Mouse (Mus musculus) heart, postnatal 14 days (tissue): ENCODE data around the gene Gcnt1. TPM values are rescaled to one million over a fixed set of nuclear protein-coding genes. Genes with fewer than 3 reads are reported as not detected.
A peak's percentile ranks its signal among the peaks of the same experiment; 100 is the strongest.

ENCODE experiments used
- DNase-seq, 2 experiments: peaks; one replicate each; pipeline ENCODE4 v3.0.0; 2021 to 2022
- intact Hi-C: fragments of 180-260 bp; cut with DNase I; formaldehyde crosslinking; loops from one replicate; pipeline ENCODE4 v1.15.1; 2025
- total RNA-seq, 2 experiments: library from RNA; stranded (reverse); gene quantifications; 2 replicates each; pipeline ENCODE4 v1.2.3; 2021

The Gcnt1 gene
- total RNA-seq, 2 experiments from 2014 or later = 14.2 to 14.4 TPM

DNA sequence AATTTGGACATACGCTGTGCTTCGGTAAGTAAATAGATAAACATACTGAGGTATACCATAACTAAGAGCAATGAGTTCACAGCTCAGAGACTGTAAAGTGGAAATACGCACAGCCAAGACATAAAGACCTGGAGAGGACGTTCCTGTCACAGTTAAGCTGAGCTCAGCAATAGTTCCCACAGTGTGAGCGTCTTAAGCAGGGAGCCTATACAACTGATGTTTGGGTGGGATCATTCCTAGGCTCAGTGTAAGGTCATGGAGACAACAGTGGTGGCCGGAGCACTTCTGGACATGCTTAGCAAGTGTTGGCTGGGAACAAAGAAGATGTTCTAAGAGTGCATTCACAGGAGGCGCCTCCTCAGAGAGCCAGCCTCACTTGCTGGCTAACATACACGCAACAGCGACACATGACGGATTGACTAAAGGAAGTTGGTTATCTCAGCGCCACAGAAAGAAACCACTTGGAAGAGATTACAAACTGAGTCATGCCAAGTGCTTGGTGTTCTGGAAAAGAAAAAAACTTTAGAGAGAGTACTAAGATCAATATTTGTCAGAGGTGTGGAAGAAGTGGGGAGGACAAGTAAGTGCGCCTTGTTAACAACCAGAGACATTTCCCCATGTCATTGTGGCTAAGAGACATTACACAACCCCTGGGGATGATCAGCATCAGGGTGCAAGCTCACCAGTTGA, 37.9 kb downstream of the Gcnt1 start:
- intact Hi-C loops = no loop called here
- DNase-seq = no peak

DNA sequence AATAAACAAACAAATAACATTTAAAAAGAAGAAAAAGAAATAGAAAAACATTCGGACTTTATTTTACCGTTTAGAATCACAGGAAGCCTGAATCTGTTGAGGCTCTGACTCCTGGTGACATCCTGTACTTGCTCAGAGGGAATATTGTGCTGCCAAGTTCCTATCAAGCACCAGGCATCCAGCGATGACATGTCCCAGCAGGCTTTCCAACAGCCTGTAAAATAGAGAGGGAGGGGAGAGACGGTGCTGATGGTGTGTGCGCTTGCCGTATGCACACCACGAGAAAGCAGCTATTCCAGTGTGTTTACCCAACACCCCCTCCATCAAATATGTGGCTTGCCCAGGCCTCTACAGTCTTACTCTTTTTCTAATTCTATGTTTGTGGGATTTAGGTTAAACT, 39.6 kb downstream of the Gcnt1 start:
- DNase-seq = peak; percentile 26 to 60
- intact Hi-C loops = no loop called here

DNA sequence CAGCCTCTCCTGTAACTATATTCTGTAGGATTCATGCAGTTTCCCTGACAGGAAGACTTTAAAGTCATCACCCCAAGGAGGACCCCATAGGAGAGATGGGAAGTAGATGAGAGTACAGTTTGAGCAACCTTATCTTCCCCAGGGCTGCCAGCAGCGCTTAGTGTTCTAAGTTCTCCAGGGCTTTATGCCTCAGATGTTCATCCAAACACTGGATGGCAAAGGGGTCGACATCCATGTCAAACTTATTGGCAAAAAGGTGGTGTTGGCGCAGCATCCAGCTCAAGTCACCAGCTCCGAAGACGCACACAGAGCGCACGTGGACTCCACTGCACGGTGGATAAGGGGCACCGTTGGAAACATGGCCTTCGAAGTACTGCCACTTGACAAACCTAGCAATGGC, 43.7 kb downstream of the Gcnt1 start:
- intact Hi-C loops = no loop called here
- no peak for DNase-seq

DNA sequence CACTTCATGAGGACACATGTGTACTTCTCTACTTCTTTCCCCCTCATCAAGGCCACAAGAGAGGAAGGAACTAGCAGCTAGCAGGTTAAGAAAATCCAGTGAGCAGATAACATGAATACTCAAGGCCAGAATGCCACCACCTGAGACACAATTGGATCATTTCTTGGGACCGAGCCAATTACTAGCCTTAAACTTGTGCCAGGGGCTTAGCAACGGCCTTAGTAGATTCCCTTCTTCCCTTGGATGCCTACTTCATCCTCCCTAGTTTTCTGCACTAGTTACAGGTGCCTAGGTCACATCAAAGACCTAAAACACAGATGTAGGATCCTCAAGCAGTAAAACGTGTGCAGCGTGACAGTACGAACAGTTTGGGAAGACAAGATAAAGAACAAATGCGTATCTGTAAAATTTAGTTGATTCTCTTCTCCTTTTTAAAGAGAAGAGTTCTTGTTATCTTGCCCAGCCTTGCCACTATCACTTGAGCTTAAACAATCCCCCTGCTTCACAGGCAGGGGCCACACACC, 44.7 kb downstream of the Gcnt1 start:
- no peak for DNase-seq
- intact Hi-C loops = no loop called here

DNA sequence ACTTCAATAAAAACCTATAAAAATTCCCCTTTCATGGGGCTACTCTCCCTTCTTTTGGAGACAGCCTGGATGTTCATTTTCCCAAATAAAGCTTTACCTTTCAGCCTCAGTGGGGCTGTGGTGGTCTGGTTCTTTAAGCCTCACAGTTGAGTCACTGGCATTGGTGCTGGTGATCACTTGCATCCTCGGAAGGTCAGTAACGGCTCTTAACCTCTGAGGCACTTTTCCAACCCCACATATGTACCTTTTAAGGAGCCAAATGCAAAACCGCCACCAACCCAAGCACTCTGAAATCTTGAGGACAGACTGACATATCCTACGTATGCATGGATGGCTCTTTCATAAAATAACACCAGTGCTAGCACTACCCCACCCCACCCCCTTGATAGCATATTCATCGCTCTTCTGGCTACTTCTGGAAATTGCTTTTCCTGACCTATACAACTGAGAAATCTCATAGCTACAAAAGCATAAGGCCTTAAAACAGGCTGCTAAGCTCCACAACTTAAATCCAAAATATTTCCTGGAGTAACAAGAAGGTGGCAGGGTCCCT, 48.9 kb downstream of the Gcnt1 start:
- intact Hi-C loops = no loop called here
- DNase-seq = no peak

DNA sequence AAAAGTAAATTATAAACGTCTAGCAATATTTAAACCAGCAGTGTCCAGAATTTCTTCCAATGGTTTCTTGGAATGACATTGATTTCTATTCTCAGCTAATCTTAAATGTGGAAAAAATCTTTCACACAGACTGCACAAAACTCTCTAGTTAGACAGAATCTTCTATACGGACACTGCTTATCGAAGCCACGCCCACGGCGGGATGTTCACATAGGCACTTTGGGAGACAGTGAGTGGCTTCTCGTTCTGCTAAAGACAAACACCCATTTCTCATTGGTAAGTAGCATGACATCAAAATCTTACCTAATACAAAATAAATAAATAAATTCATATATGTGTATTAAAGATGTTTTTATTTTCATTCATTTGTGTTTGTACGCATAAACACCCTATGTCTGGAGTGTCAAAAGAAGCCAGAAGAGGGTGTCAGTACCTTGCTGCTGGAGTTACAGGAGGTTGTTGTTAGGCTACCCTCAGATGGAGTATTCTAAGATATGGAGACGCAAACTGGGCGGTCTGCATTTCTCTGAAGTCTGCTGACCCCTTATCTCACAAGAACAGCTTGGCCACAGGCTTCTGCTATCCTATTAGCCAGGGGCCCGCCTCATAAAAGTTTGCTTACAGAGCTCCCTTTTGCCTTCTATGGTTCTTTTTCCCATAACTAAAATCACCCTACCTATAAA, 49.5 kb downstream of the Gcnt1 start:
- DNase-seq = no peak
- intact Hi-C loops = no loop called here

DNA sequence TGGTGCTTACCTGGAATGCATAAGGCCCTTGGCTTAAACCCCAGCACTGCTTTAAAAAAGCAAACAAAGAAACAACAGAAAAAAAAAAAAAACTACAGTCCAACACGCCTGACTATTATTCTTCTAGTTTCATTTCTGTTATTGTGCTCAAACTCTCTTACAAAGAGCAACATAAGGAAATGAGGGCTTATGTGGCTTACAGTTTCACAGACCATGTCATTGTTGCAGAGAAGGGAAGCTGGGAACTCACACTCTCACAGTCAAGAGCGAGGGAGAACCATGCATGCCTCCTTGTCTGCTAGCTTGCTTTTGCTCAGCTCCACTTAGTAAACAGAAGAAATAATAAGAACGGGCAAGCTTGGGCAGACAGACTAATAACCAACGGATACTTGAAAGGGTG, 52.9 kb downstream of the Gcnt1 start:
- intact Hi-C loops = no loop called here
- DNase-seq = no peak

DNA sequence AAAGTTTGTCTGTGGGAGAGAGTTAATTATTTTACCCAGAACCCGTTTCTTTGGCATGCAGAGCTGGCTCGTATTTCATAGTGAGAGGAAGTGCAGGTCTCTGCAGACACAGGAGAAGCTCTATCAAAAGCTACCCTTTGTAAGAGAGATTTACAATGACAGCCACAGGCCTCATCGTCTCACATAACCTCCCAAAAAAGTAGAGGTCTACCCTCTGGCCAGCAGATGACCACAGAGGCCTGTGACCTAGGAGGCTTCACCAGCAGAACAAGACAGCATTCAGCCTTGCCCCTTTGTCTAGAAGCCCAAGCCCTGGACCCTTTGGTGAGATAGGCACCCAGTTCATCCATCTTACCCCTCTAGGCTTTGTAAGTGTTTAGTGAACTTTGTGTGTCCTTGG, 53.9 kb downstream of the Gcnt1 start:
- no peak for DNase-seq
- intact Hi-C loops = no loop called here

DNA sequence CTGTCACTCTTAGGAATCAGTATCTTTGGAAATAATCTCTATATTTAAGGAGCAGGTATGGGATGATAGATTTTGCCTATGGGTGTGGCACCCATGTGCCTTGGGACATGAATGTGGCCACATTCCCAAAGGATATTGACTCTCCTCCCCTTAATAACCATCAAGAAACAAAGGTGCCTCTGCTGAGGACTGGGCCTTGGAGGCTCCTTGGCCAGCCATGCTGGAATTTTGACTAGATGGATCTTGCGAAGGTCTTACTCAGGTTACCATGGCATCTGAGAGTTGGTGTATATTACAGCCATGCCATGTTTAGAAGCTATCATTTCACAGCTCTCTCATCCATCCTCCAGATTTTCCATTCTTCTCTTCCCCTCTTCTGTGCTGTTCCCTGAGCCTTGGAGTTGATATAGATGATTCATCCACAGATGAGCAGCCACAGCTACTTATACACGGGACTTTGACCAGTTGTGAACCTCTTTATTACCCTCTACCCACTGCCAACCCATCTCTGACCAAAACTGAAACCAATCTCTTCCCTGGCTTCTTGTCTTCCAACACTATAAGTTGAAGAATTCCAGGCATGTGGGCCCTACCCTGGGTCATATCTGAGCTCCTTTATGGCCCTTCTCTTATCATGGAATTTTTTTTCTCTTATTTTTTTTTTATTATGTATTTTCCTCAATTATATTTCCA, 56.2 kb downstream of the Gcnt1 start:
- intact Hi-C loops = no loop called here
- no peak for DNase-seq

DNA sequence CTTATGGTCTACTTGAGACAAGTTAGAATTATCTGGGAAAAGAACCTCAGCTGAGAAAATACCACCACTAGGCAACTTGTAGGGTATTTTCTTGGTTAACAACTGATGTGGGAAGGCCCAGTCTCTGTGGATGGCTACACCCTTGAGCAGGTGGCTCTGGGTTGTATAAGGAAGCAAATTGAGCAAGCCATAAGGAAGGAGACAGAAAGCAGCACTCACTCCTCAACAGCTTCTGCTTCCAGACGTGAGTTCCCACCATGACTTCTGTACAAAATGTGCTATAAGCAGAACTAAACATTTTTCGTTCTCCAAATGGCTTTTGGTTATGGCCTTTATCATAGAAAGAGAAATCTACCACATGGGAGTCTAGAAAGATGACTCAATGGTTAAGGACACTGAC, 58.2 kb downstream of the Gcnt1 start:
- no peak for DNase-seq
- intact Hi-C loops = no loop called here

DNA sequence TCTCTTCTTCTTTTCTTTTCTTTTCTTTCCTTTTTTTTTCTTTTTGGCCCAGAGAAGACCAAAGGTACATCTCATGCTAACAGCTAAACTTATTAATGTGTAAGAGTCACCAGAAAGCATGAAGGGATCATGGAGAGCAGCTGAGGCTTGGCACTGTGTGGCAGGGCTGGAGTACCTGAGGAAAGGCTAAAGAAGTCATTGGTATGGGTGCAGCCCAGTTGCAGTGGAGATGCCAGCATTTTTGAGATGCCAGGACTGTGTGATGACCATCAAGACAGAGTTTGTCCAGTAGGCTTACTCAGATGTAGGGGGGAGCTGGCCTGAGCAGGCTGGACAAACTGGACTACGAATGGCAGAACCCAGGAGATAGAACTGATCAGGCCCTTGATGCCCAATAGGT, 58.9 kb downstream of the Gcnt1 start:
- intact Hi-C loops = no loop called here
- no peak for DNase-seq

DNA sequence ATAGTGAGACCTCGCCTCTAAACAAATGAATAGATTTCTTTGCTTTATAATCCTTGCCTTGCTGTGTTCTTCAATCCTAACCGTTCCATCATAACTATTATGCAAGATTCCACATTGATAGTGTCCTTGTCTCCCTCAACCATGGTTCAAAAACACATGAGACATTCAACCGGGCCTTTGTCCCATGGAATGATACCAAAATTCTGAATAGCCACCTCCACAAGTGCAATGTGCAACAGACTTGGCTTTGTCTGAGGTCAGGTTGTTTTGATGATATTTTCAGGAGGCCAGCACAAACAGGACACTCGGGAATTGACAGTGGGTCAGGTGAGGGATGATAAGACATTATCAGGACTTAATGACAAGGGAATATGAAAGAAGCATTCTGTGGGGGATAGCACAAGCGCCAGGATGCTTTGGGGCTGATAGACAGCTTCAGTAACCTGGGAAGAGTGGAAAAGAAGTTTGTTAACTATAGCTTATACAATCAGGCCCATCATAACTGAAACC, 59.9 kb downstream of the Gcnt1 start:
- intact Hi-C loops = no loop called here
- no peak for DNase-seq

DNA sequence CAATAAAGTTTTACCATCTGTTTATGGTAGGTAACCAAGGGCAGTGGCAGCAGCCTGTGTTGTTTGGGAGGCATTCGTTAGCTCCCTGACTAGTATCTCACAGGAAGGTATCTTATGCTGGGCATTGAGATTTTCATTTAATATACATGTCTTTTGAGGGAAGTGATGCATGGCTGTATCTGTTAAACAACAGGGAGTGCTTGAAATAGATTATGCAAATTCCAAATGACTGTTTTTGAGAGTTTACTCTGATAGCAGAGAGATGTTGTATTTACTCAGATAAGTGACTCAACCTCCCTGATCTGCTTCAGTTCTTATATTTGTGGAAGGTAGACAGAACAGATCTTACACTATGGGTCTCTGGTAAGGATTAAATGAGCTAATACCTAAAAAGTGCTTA, 61.1 kb downstream of the Gcnt1 start:
- intact Hi-C loops = no loop called here
- DNase-seq = no peak

DNA sequence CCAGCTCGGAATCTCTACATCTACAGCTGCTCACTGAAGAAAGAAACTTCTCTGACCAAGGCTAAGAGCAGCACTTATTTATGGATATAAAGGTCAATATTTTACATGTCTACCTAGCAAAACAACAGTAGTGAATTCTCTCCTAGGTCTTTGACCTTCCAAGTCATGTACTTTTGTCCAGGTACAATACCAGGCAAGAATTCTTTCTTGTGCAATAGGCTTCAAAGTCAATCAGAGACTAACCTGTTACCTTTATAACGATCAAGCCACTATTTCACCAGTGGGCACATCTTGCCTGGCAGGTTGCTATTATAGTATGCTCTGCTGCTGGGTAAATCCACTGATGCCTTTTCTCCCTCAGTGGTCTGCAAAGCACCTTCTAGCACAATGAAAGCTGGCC, 61.6 kb downstream of the Gcnt1 start:
- intact Hi-C loops = no loop called here
- no peak for DNase-seq

DNA sequence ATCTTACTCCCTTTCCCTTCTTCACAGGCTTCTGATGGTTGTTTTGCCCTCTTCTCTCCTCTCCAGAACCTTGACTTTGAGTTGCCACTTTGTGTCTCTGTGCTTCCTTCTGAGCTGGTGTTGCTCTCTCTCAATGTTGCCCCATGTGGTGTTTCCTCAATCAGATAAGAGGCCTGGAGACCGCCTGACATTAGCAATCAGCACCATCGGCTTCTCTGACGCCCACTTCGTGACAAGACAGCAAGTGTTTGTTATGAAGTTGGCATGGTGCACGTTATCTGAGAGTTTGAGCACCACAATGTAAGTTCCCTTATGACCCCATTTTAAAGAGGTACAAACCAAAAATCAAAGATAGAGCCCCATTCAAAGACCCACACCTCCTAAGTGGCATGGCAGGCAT, 76.6 kb downstream of the Gcnt1 start:
- intact Hi-C loops = no loop called here
- no peak for DNase-seq

DNA sequence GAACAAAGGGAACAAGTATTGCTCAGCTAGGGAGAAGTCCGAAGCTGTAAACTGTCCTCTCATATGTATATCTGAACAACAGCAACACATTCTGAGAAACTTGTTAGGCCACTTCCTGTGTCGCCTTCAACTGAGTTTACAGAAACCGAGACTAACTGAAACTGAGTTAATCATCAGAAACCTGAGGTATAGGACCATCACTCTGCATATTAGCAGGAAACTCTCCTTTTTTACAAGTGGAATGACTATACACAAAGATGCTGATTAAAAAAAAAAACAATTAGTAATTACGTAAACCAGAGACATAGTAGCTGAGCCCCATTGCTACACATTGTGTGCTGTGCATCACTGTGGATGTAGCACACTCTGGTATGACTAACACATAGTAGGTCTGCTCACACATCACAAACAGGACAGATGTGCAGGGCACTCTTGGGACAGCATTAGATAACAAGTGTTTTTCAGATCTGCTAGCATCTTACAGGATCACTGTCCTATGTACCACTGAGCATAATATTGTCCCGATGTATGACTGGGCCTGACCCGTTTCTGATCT, 77.4 kb downstream of the Gcnt1 start:
- intact Hi-C loops = no loop called here
- no peak for DNase-seq

DNA sequence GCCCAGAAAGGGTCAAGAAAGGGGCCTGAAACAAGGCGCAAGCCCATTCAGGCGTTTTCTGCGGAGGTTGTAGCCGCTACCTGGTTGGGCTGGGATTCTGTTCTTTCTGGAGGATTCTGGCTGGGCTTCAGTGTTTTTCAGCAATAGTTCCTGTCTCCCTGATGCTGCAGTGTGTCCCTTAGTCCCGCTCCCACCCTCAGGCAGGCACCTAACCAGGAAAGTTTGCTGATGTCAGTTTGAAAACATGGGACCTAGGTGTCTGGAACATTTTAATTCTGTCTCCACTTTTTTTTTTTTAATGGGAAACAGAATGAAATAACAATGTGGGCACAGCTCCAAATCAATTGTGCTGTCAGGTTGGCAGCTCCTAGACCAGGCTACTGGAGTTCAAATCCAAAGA, 78.5 kb downstream of the Gcnt1 start:
- DNase-seq = no peak
- intact Hi-C loops = no loop called here

DNA sequence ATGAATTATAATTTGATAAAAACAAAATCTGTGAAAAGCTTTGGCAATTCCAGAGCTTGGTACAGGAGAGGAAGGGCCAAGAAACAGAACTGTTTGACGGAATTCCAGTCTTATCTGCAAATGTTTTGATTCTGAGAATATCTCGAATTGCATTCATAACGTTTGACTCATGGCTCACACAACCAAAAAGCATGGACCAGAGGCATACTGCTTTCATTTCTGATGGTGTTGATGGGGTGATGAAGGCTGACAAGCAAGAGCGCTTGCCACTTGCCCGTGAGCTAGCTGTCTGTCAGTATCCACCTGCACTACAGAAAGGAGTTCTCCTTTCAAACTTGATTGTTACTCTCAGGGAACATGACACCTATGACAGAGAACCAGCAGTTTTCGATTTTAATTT, 83.1 kb downstream of the Gcnt1 start:
- no peak for DNase-seq
- intact Hi-C loops = no loop called here

DNA sequence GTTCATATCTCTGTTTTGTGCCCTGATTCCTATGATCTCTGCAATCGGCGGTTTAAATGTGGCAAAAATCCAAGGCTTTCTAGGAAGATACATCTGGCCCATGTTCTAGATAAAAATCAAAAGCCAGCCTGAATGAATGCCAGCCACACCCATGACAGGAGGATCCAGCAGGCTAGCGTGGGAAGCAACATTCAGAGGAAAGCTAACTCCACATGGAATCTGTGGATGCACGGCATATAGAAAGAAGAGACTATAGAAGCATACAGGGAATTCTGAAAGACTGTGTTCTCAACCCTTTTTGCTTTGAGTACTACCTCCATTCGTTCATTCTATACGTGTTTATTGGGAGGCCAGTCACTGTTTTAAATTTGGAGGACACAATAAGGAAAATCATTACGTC, 86.6 kb downstream of the Gcnt1 start:
- intact Hi-C loops = no loop called here
- DNase-seq = no peak

DNA sequence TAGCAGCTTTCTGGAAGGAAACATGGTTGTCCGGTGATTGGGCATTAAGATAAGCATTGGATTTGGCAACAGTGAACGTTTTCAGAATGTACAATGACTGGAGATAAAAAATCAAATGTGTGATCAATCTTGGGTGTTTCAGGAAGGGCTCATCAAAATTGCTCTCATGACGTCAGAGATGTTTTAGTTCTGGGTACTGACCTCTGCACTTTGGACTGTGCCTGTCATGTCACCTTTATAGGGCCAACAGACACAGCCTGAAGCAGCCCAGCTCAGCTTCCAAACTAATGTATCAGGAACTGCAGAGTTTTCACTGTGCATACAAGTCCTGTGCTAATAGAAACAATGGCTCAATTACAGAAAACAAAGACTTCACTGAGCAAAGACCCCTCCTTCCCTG, 89.3 kb downstream of the Gcnt1 start:
- intact Hi-C loops = no loop called here
- no peak for DNase-seq
